Mouse (Mus musculus) spleen, adult 2 months (tissue): ENCODE measurements around the gene Aqp11.

Source experiments
- CTCF ChIP-seq: fragments of 200-500 bp; IDR thresholded peaks from 2 replicates; pipeline ENCODE4 v1.5.1; 2011; ENCODE audit warnings: mild to moderate bottlenecking, inconsistent platforms; ENCODE audit not compliant: insufficient read depth, insufficient read length, insufficient replicate concordance; ENCODE audit errors: extremely low read depth
- POLR2A ChIP-seq: fragments of 200-500 bp; IDR thresholded peaks from 2 replicates; pipeline ENCODE4 v1.6.1; 2011; ENCODE audit warnings: low read depth, low read length, inconsistent platforms

- TF ChIP-seq CTCF, result no peak
- TF ChIP-seq POLR2A, result no peak
Measured at GRCm38 (mm10) chr7:97737256-97737637, 842 bp downstream of the Aqp11 start.
